In genomic region chr7:118902944-118903343, GRCm38 (mm10) we compare ENCODE assay signal across 8 mouse cellular contexts. TPM values are rescaled to one million over a fixed set of nuclear protein-coding genes. Genes with fewer than 3 reads are reported as not detected.
DNase-seq lines count a peak whose midpoint lies in the region; ATAC-seq and TF ChIP-seq lines count a peak whose summit lies in the region.

No protein-coding gene starts in this region.

- ATAC-seq in hindbrain, embryonic 11.5 days (ENCODE audit: low FRiP score): no peak
- peak; percentile 67; the same call in 1 of the 2 replicates for ATAC-seq in heart, embryonic 15.5 days (replicated peaks; ENCODE audit: insufficient number of reproducible peaks, insufficient read depth, low FRiP score, low read depth)
- ATAC-seq in limb, embryonic 12.5 days (ENCODE audit: insufficient number of reproducible peaks, insufficient read depth, low FRiP score, low TSS enrichment, low read depth): peak; percentile 79; the same call in 1 of the 2 replicates
- ATAC-seq in stomach, embryonic 15.5 days (ENCODE audit: insufficient read depth, low FRiP score, low read depth): peak; percentile 63; the same call in 1 of the 2 replicates
- ATAC-seq in activated CD4-positive, CD25-positive, alpha-beta regulatory T cell, adult 4 months: no peak

- no peaks in the 10 kb centered on the region for H3K27me3 ChIP-seq in hindbrain, embryonic 10.5 days (ENCODE audit: insufficient read depth, poor library complexity, severe bottlenecking)
- H3K27me3 ChIP-seq in hindbrain, embryonic 11.5 days (ENCODE audit: control insufficient read depth, insufficient read depth, low read length): no peaks in the 10 kb centered on the region
- H3K27me3 ChIP-seq in heart, embryonic 15.5 days: no peaks in the 10 kb centered on the region
- H3K27me3 ChIP-seq in limb, embryonic 12.5 days: 0 out of 2 replicates have a peak, but pooled peaks cover 3% of the 10 kb centered on the region
- no peaks in the 10 kb centered on the region for H3K27me3 ChIP-seq in stomach, embryonic 15.5 days (replicated peaks)

- peaks cover 38% of the 10 kb centered on the region for H3K4me1 ChIP-seq in hindbrain, embryonic 10.5 days (replicated peaks)
- no peaks in the 10 kb centered on the region for H3K4me1 ChIP-seq in hindbrain, embryonic 11.5 days (replicated peaks; ENCODE audit: control insufficient read depth, insufficient read depth, low read length)
- H3K4me1 ChIP-seq in heart, embryonic 15.5 days (replicated peaks): peaks cover 13% of the 10 kb centered on the region
- peaks cover 11% of the 10 kb centered on the region; the same call in 1 of the 2 replicates for H3K4me1 ChIP-seq in limb, embryonic 12.5 days (replicated peaks)
- peaks cover 9% of the 10 kb centered on the region for H3K4me1 ChIP-seq in stomach, embryonic 15.5 days

- TF ChIP-seq CTCF in brain, embryonic 14.5 days (IDR thresholded peaks at IDR 0.05; ENCODE audit: borderline replicate concordance, extremely low read depth, insufficient read depth, insufficient read length): no peak

- no peaks in the 10 kb centered on the region for H3K9me3 ChIP-seq in hindbrain, embryonic 10.5 days
- no peaks in the 10 kb centered on the region for H3K9me3 ChIP-seq in hindbrain, embryonic 11.5 days (ENCODE audit: control insufficient read depth, low read length)
- no peaks in the 10 kb centered on the region for H3K9me3 ChIP-seq in heart, embryonic 15.5 days (replicated peaks)
- H3K9me3 ChIP-seq in limb, embryonic 12.5 days: no peaks in the 10 kb centered on the region
- H3K9me3 ChIP-seq in stomach, embryonic 15.5 days: no peaks in the 10 kb centered on the region

- no peaks in the 10 kb centered on the region for H3K36me3 ChIP-seq in hindbrain, embryonic 10.5 days
- no peaks in the 10 kb centered on the region for H3K36me3 ChIP-seq in hindbrain, embryonic 11.5 days (ENCODE audit: control insufficient read depth, insufficient read depth, low read length)
- no peaks in the 10 kb centered on the region for H3K36me3 ChIP-seq in heart, embryonic 15.5 days
- H3K36me3 ChIP-seq in limb, embryonic 12.5 days: no peaks in the 10 kb centered on the region
- H3K36me3 ChIP-seq in stomach, embryonic 15.5 days: no peaks in the 10 kb centered on the region

- WGBS in hindbrain, embryonic 10.5 days: 81% methylated on average over 13 of the region's 13 CpGs
- 80% methylated on average over 13 of the region's 13 CpGs for WGBS in hindbrain, embryonic 11.5 days
- 18% methylated on average over 13 of the region's 13 CpGs for WGBS in heart, embryonic 15.5 days
- WGBS in limb, embryonic 12.5 days: 33% methylated on average over 13 of the region's 13 CpGs
- 24% methylated on average over 13 of the region's 13 CpGs for WGBS in stomach, embryonic 15.5 days

- peak overlapping the region; percentile 16; the same call in 1 of the 2 replicates for H3K27ac ChIP-seq in hindbrain, embryonic 10.5 days
- H3K27ac ChIP-seq in hindbrain, embryonic 11.5 days (ENCODE audit: low read depth, low read length): no peak overlapping the region
- H3K27ac ChIP-seq in heart, embryonic 15.5 days: peak overlapping the region; percentile 25
- peak overlapping the region; percentile 59; the same call in 1 of the 2 replicates for H3K27ac ChIP-seq in limb, embryonic 12.5 days
- H3K27ac ChIP-seq in stomach, embryonic 15.5 days: peak overlapping the region; percentile 74

- no peak overlapping the region for H3K4me2 ChIP-seq in hindbrain, embryonic 11.5 days (replicated peaks; ENCODE audit: low read depth, low read length)
- peak overlapping the region; percentile 50 for H3K4me2 ChIP-seq in heart, embryonic 15.5 days
- H3K4me2 ChIP-seq in limb, embryonic 12.5 days: peak overlapping the region; percentile 32
- H3K4me2 ChIP-seq in stomach, embryonic 15.5 days: peak overlapping the region; percentile 40

- H3K9ac ChIP-seq in hindbrain, embryonic 11.5 days (ENCODE audit: low read depth, low read length): no peak overlapping the region
- H3K9ac ChIP-seq in heart, embryonic 15.5 days: peak overlapping the region; percentile 36; the same call in 1 of the 2 replicates
- H3K9ac ChIP-seq in limb, embryonic 12.5 days (replicated peaks): no peak overlapping the region
- H3K9ac ChIP-seq in stomach, embryonic 15.5 days: no peak overlapping the region

- no peak for TF ChIP-seq POLR2A in brain, embryonic 14.5 days (IDR thresholded peaks at IDR 0.05; ENCODE audit: borderline replicate concordance, extremely low read depth, insufficient read depth, insufficient read length, poor library complexity, severe bottlenecking)

- no peak for DNase-seq in hindbrain, embryonic 10.5 days (ENCODE audit: low spot score)
- no peak for DNase-seq in hindbrain, embryonic 11.5 days (ENCODE audit: low spot score)
- DNase-seq in brain, embryonic 14.5 days (ENCODE audit: low read depth): peak; percentile 93
- DNase-seq in embryo, embryonic 10.5 days (ENCODE audit: low spot score): no peak

- H3K4me3 ChIP-seq in hindbrain, embryonic 10.5 days: no peak overlapping the region
- no peak overlapping the region for H3K4me3 ChIP-seq in hindbrain, embryonic 11.5 days (ENCODE audit: low read depth, low read length)
- H3K4me3 ChIP-seq in heart, embryonic 15.5 days: peak overlapping the region; percentile 15; the same call in 1 of the 2 replicates
- H3K4me3 ChIP-seq in limb, embryonic 12.5 days (replicated peaks): no peak overlapping the region
- H3K4me3 ChIP-seq in stomach, embryonic 15.5 days (replicated peaks): no peak overlapping the region

RNA-seq across cellular contexts. Expression of gene Knop1, which starts 46.9 kb away (rescaled TPM):
- 105 and 137 TPM in 2 replicates for polyA plus RNA-seq in hindbrain, embryonic 10.5 days (2016; fragmentation: Nextera tagmentation; extraction: Ambion mirVana)
- 108 and 112 TPM in 2 replicates for polyA plus RNA-seq in hindbrain, embryonic 11.5 days (2014; fragmentation: Nextera tagmentation; extraction: Ambion mirVana)
- polyA plus RNA-seq in brain, embryonic 14.5 days (2012; rRNA removed): 33.5 and 37.0 TPM in 2 replicates
- 48.9 and 52.0 TPM in 2 replicates for polyA plus RNA-seq in heart, embryonic 15.5 days (2015; fragmentation: Nextera tagmentation; extraction: Ambion mirVana)
- polyA plus RNA-seq in limb, embryonic 12.5 days (2016; fragmentation: Nextera tagmentation; extraction: Ambion mirVana): 114 and 126 TPM in 2 replicates
- 88.7 and 91.4 TPM in 2 replicates for polyA plus RNA-seq in stomach, embryonic 15.5 days (2015; fragmentation: Nextera tagmentation; extraction: Ambion mirVana)
- 10 to 100 TPM; 22.5 to 26.4 TPM for polyA plus RNA-seq in activated CD4-positive, CD25-positive, alpha-beta regulatory T cell, adult 4 months (2017; shearing (Covaris generic))

RNA-seq across cellular contexts. Expression of gene Iqck, which starts 47.4 kb away (rescaled TPM):
- 6.7 and 9.6 TPM in 2 replicates for polyA plus RNA-seq in hindbrain, embryonic 10.5 days (2016; fragmentation: Nextera tagmentation; extraction: Ambion mirVana)
- polyA plus RNA-seq in hindbrain, embryonic 11.5 days (2014; fragmentation: Nextera tagmentation; extraction: Ambion mirVana): 4.0 and 4.3 TPM in 2 replicates
- polyA plus RNA-seq in brain, embryonic 14.5 days (2012; rRNA removed): 4.1 and 6.1 TPM in 2 replicates
- polyA plus RNA-seq in heart, embryonic 15.5 days (2015; fragmentation: Nextera tagmentation; extraction: Ambion mirVana): 1.0 and 1.5 TPM in 2 replicates
- 2.3 and 2.8 TPM in 2 replicates for polyA plus RNA-seq in limb, embryonic 12.5 days (2016; fragmentation: Nextera tagmentation; extraction: Ambion mirVana)
- 2.0 and 2.1 TPM in 2 replicates for polyA plus RNA-seq in stomach, embryonic 15.5 days (2015; fragmentation: Nextera tagmentation; extraction: Ambion mirVana)
- under 1 TPM in 1 of 2 experiments, not detected in 1; 0.12 TPM for polyA plus RNA-seq in activated CD4-positive, CD25-positive, alpha-beta regulatory T cell, adult 4 months (2017; shearing (Covaris generic))

Comparison
In these comparisons a context has a peak if more than half of its experiments do, and no peak if none do; other contexts are left out.
1. ATAC-seq: peak in heart, embryonic 15.5 days (single experiment), limb, embryonic 12.5 days (single experiment) and stomach, embryonic 15.5 days (single experiment); none in hindbrain, embryonic 11.5 days (single experiment) and activated CD4-positive, CD25-positive, alpha-beta regulatory T cell, adult 4 months (single experiment).